Mouse (Mus musculus): ENCODE results near the gene Oas1f. TPM values are rescaled to one million over a fixed set of nuclear protein-coding genes. Genes with fewer than 3 reads are reported as not detected.
"Not testable (repeated sequence)": the region's sequence is repeated elsewhere in the genome, so short reads cannot be mapped to it uniquely, and the experiment has no call there.

The Oas1f gene
- polyA plus RNA-seq, 1 experiment from 2014 or later: not detected

GRCm38 (mm10) chr5:120895231-120895900 lies 48.2 kb downstream of the Oas1f start:
- no peak overlapping the region for H3K4me3 ChIP-seq (ENCODE audit: low read depth, low read length)
- no peaks in the 10 kb centered on the region for H3K9me3 ChIP-seq (ENCODE audit: control insufficient read depth, low read length)
- H3K27me3 ChIP-seq (replicated peaks; ENCODE audit: control insufficient read depth, insufficient read depth, low read length): no peaks in the 10 kb centered on the region
- no peak for DNase-seq (ENCODE audit: low spot score)
- ATAC-seq (replicated peaks; ENCODE audit: low FRiP score): no peak
- no peak overlapping the region for H3K9ac ChIP-seq (ENCODE audit: low read depth, low read length)
- no peak overlapping the region for H3K27ac ChIP-seq (ENCODE audit: low read depth, low read length)
- WGBS: 79% methylated on average over 11 of the region's 11 CpGs
- no peaks in the 10 kb centered on the region for H3K36me3 ChIP-seq (ENCODE audit: control insufficient read depth, insufficient read depth, low read length)
- H3K4me2 ChIP-seq: no peak overlapping the region
- no peaks in the 10 kb centered on the region for H3K4me1 ChIP-seq (replicated peaks; ENCODE audit: control insufficient read depth, insufficient read depth, low read length)

GRCm38 (mm10) chr5:120898307-120898706 lies 51.1 kb downstream of the Oas1f start:
- Histone ChIP-seq H3K27ac (ENCODE audit: low read depth, low read length) (no peak overlapping the region), H3K36me3 (ENCODE audit: control insufficient read depth, insufficient read depth, low read length) (no peaks in the 10 kb centered on the region), H3K4me1 (replicated peaks; ENCODE audit: control insufficient read depth, insufficient read depth, low read length) (no peaks in the 10 kb centered on the region), H3K9ac (ENCODE audit: low read depth, low read length) (no peak overlapping the region), H3K4me3 (ENCODE audit: low read depth, low read length) (no peak overlapping the region), H3K4me2 (no peak overlapping the region), H3K27me3 (replicated peaks; ENCODE audit: control insufficient read depth, insufficient read depth, low read length) (no peaks in the 10 kb centered on the region), H3K9me3 (ENCODE audit: control insufficient read depth, low read length) (no peaks in the 10 kb centered on the region)
- no peak for DNase-seq (ENCODE audit: low spot score)
- 81% methylated on average over 6 of the region's 6 CpGs for WGBS
- no peak for ATAC-seq (replicated peaks; ENCODE audit: low FRiP score)

- no peak for DNase-seq (ENCODE audit: low spot score)
- no peak overlapping the region for H3K4me2 ChIP-seq
- H3K27ac ChIP-seq (ENCODE audit: low read depth, low read length): no peak overlapping the region
- no peaks in the 10 kb centered on the region for H3K27me3 ChIP-seq (replicated peaks; ENCODE audit: control insufficient read depth, insufficient read depth, low read length)
- ATAC-seq (replicated peaks; ENCODE audit: low FRiP score): no peak
- H3K9ac ChIP-seq (ENCODE audit: low read depth, low read length): no peak overlapping the region
- no peak overlapping the region for H3K4me3 ChIP-seq (ENCODE audit: low read depth, low read length)
- no peaks in the 10 kb centered on the region for H3K9me3 ChIP-seq (ENCODE audit: control insufficient read depth, low read length)
- no peaks in the 10 kb centered on the region for H3K36me3 ChIP-seq (ENCODE audit: control insufficient read depth, insufficient read depth, low read length)
- H3K4me1 ChIP-seq (replicated peaks; ENCODE audit: control insufficient read depth, insufficient read depth, low read length): no peaks in the 10 kb centered on the region
Observed at GRCm38 (mm10) chr5:120898726-120899125, 51.6 kb downstream of the Oas1f start.

GRCm38 (mm10) chr5:120900666-120901065 lies 53.5 kb downstream of the Oas1f start:
- no peak overlapping the region for H3K9ac ChIP-seq (ENCODE audit: low read depth, low read length)
- DNase-seq (ENCODE audit: low spot score): no peak
- no peaks in the 10 kb centered on the region for H3K4me1 ChIP-seq (replicated peaks; ENCODE audit: control insufficient read depth, insufficient read depth, low read length)
- H3K36me3 ChIP-seq (ENCODE audit: control insufficient read depth, insufficient read depth, low read length): no peaks in the 10 kb centered on the region
- no peak overlapping the region for H3K27ac ChIP-seq (ENCODE audit: low read depth, low read length)
- no peak overlapping the region for H3K4me3 ChIP-seq (ENCODE audit: low read depth, low read length)
- WGBS: 41% methylated on average over 1 of the region's 1 CpGs
- H3K9me3 ChIP-seq (ENCODE audit: control insufficient read depth, low read length): no peaks in the 10 kb centered on the region
- ATAC-seq (replicated peaks; ENCODE audit: low FRiP score): no peak
- H3K4me2 ChIP-seq: no peak overlapping the region
- H3K27me3 ChIP-seq (replicated peaks; ENCODE audit: control insufficient read depth, insufficient read depth, low read length): no peaks in the 10 kb centered on the region

- no peak for ATAC-seq (replicated peaks; ENCODE audit: low FRiP score)
- 82% methylated on average over 5 of the region's 5 CpGs for WGBS
Observed at GRCm38 (mm10) chr5:120902056-120902455, 54.9 kb downstream of the Oas1f start.

DNA sequence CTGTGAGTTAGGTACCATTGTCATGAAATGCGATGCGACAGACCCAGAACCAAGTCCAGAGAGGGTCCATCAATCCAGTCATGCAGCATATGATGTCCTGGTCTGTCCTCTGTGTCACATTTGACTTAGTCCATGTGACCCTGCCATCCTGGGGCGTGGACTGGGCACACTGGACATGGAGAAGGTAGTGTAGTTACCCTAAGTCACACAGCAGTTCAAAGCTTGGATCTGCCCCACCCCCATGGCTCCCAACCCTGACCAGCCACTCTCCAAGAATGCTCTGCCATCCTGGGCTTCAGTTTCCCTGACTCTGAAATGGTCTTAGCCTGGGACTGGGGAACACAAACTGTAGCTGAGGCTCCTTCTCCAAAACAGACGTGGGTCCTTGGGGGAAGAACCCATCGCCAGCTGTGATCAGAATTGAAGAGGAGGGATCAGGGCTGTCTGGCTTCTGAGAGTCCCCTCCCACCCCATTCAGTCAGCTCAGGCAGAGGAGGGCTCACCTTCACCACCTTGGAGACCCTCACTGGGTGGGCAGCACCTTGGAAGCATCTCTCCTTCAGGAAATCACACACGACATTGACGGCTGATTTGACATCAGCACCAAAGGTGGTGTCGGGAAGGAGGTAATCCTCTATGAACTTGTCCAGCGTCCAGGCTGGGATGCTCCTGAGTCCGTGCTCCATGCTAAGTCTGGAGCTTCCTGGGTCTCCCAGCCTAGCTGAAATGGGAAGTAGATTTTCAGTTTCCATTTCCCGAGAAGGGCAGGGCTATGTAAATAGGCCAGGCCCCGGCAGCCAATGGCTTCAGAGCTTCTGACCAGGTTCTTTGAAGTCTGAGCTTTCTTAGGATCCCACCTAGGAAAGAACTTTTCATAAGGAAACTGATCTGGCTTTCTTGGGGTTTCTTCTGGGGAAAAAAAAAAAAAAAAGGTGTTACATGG lies 59.9 kb downstream of the Oas1f start, which contains the start of gene Oas1a:
Gene Oas1a (minus strand): TSS at position 731 of the 943 bp plus-strand sequence.
- H3K27ac ChIP-seq (ENCODE audit: low read depth, low read length); H3K4me2 ChIP-seq; H3K9me3 ChIP-seq (ENCODE audit: control insufficient read depth, low read length); H3K36me3 ChIP-seq (ENCODE audit: control insufficient read depth, insufficient read depth, low read length); ATAC-seq (replicated peaks; ENCODE audit: low FRiP score); H3K27me3 ChIP-seq (replicated peaks; ENCODE audit: control insufficient read depth, insufficient read depth, low read length); H3K4me3 ChIP-seq (ENCODE audit: low read depth, low read length); H3K4me1 ChIP-seq (replicated peaks; ENCODE audit: control insufficient read depth, insufficient read depth, low read length); H3K9ac ChIP-seq (ENCODE audit: low read depth, low read length); DNase-seq (ENCODE audit: low spot score): not testable (repeated sequence)
- WGBS: 28% methylated on average over 9 of the region's 12 CpGs

More at GRCm38 (mm10) chr5:120902056-120902455, 54.9 kb downstream of the Oas1f start:
- Histone ChIP-seq H3K27ac (ENCODE audit: low read depth, low read length) (no peak overlapping the region), H3K9ac (ENCODE audit: low read depth, low read length) (no peak overlapping the region), H3K9me3 (ENCODE audit: control insufficient read depth, low read length) (no peaks in the 10 kb centered on the region), H3K4me1 (replicated peaks; ENCODE audit: control insufficient read depth, insufficient read depth, low read length) (no peaks in the 10 kb centered on the region), H3K4me2 (no peak overlapping the region), H3K36me3 (ENCODE audit: control insufficient read depth, insufficient read depth, low read length) (no peaks in the 10 kb centered on the region), H3K4me3 (ENCODE audit: low read depth, low read length) (no peak overlapping the region), H3K27me3 (replicated peaks; ENCODE audit: control insufficient read depth, insufficient read depth, low read length) (no peaks in the 10 kb centered on the region)
- DNase-seq (ENCODE audit: low spot score): no peak

Small RNAs within 50 kb of the gene (microRNA-seq; reads per million reads assigned to microRNA genes)
- not detected for gene Gm22907 (ENCODE audit: borderline number of aligned reads)

Other genes starting within 250 kb of the Oas1f start
- 9.0 and 13.1 TPM in 2 replicates for gene Rita1, start 234.8 kb upstream of the Oas1f start, polyA plus RNA-seq (2014; fragmentation: Nextera tagmentation; extraction: Ambion mirVana)
- 46.7 and 47.0 TPM in 2 replicates for gene Ddx54, start 234.6 kb upstream of the Oas1f start, polyA plus RNA-seq (2014; fragmentation: Nextera tagmentation; extraction: Ambion mirVana)
- not detected in 2 replicates for gene Cfap73, start 213.1 kb upstream of the Oas1f start, polyA plus RNA-seq (2014; fragmentation: Nextera tagmentation; extraction: Ambion mirVana)
- gene Rasal1, start 198.6 kb upstream of the Oas1f start, polyA plus RNA-seq (2014; fragmentation: Nextera tagmentation; extraction: Ambion mirVana): 0.25 and 0.32 TPM in 2 replicates
- 0.23 and 1.1 TPM in 2 replicates for gene Dtx1, start 135.4 kb upstream of the Oas1f start, polyA plus RNA-seq (2014; fragmentation: Nextera tagmentation; extraction: Ambion mirVana)
- gene Oas2, start 97.5 kb upstream of the Oas1f start, polyA plus RNA-seq (2014; fragmentation: Nextera tagmentation; extraction: Ambion mirVana): 0.23 and 0.29 TPM in 2 replicates
- gene Oas3, start 69.7 kb upstream of the Oas1f start, polyA plus RNA-seq (2014; fragmentation: Nextera tagmentation; extraction: Ambion mirVana): 0.04 and 0.08 TPM in 2 replicates
- gene Oas1e, start 51.8 kb upstream of the Oas1f start, polyA plus RNA-seq (2014; fragmentation: Nextera tagmentation; extraction: Ambion mirVana): not detected in 2 replicates
- 0.19 TPM in 1 of 2 replicates, not detected in the other for gene Oas1c, start 34.9 kb upstream of the Oas1f start, polyA plus RNA-seq (2014; fragmentation: Nextera tagmentation; extraction: Ambion mirVana)
- not detected in 2 replicates for gene Oas1h, start 14.1 kb downstream of the Oas1f start, polyA plus RNA-seq (2014; fragmentation: Nextera tagmentation; extraction: Ambion mirVana)
- gene Oas1g, start 40.2 kb downstream of the Oas1f start, polyA plus RNA-seq (2014; fragmentation: Nextera tagmentation; extraction: Ambion mirVana): 0.23 and 0.39 TPM in 2 replicates
- 1.3 and 1.6 TPM in 2 replicates for gene Oas1a, start 60.2 kb downstream of the Oas1f start, polyA plus RNA-seq (2014; fragmentation: Nextera tagmentation; extraction: Ambion mirVana)
- not detected in 2 replicates for gene Oas1d, start 67.2 kb downstream of the Oas1f start, polyA plus RNA-seq (2014; fragmentation: Nextera tagmentation; extraction: Ambion mirVana)
- not detected in 2 replicates for gene Rph3a, start 162.7 kb downstream of the Oas1f start, polyA plus RNA-seq (2014; fragmentation: Nextera tagmentation; extraction: Ambion mirVana)